Mouse (Mus musculus) neural tube, embryonic 14.5 days (tissue): ENCODE measurements around the gene Tceanc2. TPM values are rescaled to one million over a fixed set of nuclear protein-coding genes. Genes with fewer than 3 reads are reported as not detected.

ENCODE experiments used
- ATAC-seq: fragments of 200-750 bp; cut with Nextera tagmentation; 2 replicates; pipeline ENCODE4 v1.8.0; 2017; ENCODE audit warnings: low read depth, mild to moderate bottlenecking, moderate TSS enrichment, moderate library complexity
- H3K27ac ChIP-seq: fragments of 300-500 bp; sonication (generic); 2 replicates; pipeline ENCODE4 v1.5.1; 2014; ENCODE audit warnings: low read depth, mild to moderate bottlenecking, control low read depth, low read length, moderate library complexity, mixed read lengths
- H3K27me3 ChIP-seq: fragments of 300-500 bp; sonication (generic); 2 replicates; pipeline ENCODE4 v1.6.1; 2014; ENCODE audit warnings: low read length; ENCODE audit not compliant: control insufficient read depth, insufficient read depth
- H3K36me3 ChIP-seq: fragments of 300-500 bp; sonication (generic); 2 replicates; pipeline ENCODE4 v1.6.1; 2014; ENCODE audit warnings: low read length, mixed read lengths; ENCODE audit not compliant: control insufficient read depth, insufficient read depth
- H3K4me1 ChIP-seq: fragments of 300-500 bp; sonication (generic); 2 replicates; pipeline ENCODE4 v1.6.1; 2014; ENCODE audit warnings: low read length; ENCODE audit not compliant: control insufficient read depth, insufficient read depth
- H3K4me2 ChIP-seq: fragments of 300-500 bp; sonication (generic); 2 replicates; pipeline ENCODE4 v1.6.1; 2014; ENCODE audit warnings: mild to moderate bottlenecking, low read depth, low read length, control low read depth
- H3K4me3 ChIP-seq: fragments of 300-500 bp; sonication (generic); 2 replicates; pipeline ENCODE4 v1.5.1; 2014; ENCODE audit warnings: low read depth, low read length, control low read depth, mixed read lengths
- H3K9ac ChIP-seq: fragments of 300-500 bp; sonication (generic); replicated peaks from 2 replicates; pipeline ENCODE4 v1.6.1; 2014; ENCODE audit warnings: low read depth, mild to moderate bottlenecking, control low read depth, low read length, mixed read lengths
- H3K9me3 ChIP-seq: fragments of 300-500 bp; sonication (generic); 2 replicates; pipeline ENCODE4 v1.6.1; 2016; ENCODE audit warnings: low read length; ENCODE audit not compliant: control insufficient read depth
- WGBS: fragments of 180-500 bp; shearing (Covaris S2); extraction: QIAGEN DNeasy Blood & Tissue Kit; methylation state at CpG from one replicate; pipeline ENCODE4 v1.1.7; 2014; 5-methylcytosine and 5-hydroxymethylcytosine counted together
- polyA plus RNA-seq: library from polyadenylated mRNA; unstranded; fragments of >200 nt; fragmentation: Nextera tagmentation; extraction: Ambion mirVana; gene quantifications from 2 replicates; pipeline ENCODE4 v1.2.1, GENCODE M21; 2014

Tceanc2 gene
- polyA plus RNA-seq, 1 experiment from 2014 or later, result 56.4 TPM

DNA sequence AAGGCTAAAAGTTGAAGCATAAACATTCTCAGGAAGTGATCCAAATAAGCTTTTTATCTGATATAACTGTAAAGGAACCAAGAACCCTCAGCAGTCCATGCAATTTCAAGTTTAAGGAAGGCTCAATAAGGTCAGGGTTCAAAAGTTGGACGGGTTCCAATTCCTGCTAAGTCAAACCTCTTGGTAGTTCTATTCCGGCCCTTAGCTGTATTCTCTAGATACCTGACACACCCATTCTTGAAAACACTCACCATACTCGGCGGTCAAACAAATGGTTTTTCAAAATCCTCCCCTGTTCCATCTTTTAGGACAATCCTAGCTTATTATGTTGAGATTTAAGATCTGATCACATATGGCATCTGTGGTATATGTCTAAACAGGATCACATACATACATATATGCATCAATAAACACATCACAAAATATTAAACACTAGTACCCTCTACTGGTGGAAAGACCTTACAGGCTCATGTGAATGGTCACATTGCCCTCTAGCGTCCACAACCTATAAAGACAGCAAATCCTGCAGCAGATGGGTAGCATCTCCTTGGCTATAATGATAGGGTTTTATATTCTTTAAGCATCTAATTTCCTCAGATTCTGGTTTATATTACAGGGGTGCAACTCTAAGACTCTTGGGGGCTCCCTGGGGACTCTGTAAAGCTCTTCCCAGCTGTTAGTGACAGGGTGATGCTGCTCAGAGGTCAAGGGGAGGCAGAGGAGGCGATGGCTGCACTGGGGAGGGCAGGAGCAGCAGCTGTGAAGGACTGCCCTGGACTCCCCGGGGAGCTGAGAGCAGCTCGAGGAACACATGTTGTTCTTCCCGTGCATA is 14.9 kb downstream of the Tceanc2 start:
- Histone ChIP-seq H3K27me3 (no peaks in the 10 kb centered on the region), H3K9ac (no peak overlapping the region), H3K4me1 (no peaks in the 10 kb centered on the region), H3K27ac (no peak overlapping the region), H3K4me3 (no peak overlapping the region), H3K9me3 (no peaks in the 10 kb centered on the region), H3K36me3 (peaks cover 12% of the 10 kb centered on the region), H3K4me2 (no peak overlapping the region)
- ATAC-seq, result peak; percentile 90
- 35% methylated on average over 9 of the region's 9 CpGs for WGBS

DNA sequence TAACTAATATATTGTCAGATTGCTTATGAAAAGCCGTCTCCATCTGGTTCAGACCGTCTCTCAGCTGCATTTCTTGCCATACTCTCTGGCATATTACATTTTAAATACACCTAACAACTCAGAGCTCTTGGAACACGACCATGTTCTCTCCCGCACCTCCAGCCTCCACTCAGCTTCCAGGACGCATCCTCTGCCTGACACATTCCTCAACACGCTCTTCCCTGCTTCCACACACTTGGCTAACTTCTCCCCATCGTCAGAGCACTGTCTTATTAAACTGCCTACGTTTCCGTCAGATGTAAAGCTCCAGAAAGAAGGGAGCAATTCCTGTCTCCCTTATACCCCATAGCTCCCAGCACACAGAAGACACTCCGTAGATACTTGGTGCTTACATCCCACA is 15.6 kb downstream of the Tceanc2 start:
- Histone ChIP-seq H3K27me3 (no peaks in the 10 kb centered on the region), H3K36me3 (peaks cover 12% of the 10 kb centered on the region), H3K9ac (no peak overlapping the region), H3K4me1 (no peaks in the 10 kb centered on the region), H3K4me3 (no peak overlapping the region), H3K27ac (no peak overlapping the region), H3K9me3 (no peaks in the 10 kb centered on the region), H3K4me2 (no peak overlapping the region)
- 91% methylated on average over 10 of the region's 10 CpGs for WGBS
- no peak for ATAC-seq

DNA sequence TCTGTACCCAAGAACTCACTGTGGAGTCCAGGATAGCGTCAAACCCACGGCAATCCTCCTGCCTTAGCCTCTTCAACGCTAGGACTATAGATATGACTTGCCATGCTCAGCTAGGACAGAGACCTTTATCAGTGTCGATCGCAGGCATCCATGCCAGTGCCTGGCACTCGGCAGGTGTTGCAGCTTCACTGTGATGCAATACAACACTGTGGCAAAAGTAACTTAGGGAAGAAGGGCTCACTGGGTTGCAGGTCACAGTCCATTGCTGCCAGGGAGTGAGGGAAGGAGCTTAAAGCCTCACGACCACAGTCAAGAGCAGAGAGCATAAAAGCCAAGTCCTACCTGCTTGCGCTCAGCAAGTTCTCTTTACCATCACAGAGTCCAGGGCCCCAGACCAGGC is 18.7 kb downstream of the Tceanc2 start:
- H3K27ac ChIP-seq, result no peak overlapping the region
- no peaks in the 10 kb centered on the region for H3K27me3 ChIP-seq
- 94% methylated on average over 8 of the region's 8 CpGs for WGBS
- H3K4me1 ChIP-seq, result no peaks in the 10 kb centered on the region
- H3K4me3 ChIP-seq, result no peak overlapping the region
- ATAC-seq, result no peak
- no peaks in the 10 kb centered on the region for H3K9me3 ChIP-seq
- H3K4me2 ChIP-seq, result no peak overlapping the region
- no peak overlapping the region for H3K9ac ChIP-seq
- H3K36me3 ChIP-seq, result peaks cover 12% of the 10 kb centered on the region

DNA sequence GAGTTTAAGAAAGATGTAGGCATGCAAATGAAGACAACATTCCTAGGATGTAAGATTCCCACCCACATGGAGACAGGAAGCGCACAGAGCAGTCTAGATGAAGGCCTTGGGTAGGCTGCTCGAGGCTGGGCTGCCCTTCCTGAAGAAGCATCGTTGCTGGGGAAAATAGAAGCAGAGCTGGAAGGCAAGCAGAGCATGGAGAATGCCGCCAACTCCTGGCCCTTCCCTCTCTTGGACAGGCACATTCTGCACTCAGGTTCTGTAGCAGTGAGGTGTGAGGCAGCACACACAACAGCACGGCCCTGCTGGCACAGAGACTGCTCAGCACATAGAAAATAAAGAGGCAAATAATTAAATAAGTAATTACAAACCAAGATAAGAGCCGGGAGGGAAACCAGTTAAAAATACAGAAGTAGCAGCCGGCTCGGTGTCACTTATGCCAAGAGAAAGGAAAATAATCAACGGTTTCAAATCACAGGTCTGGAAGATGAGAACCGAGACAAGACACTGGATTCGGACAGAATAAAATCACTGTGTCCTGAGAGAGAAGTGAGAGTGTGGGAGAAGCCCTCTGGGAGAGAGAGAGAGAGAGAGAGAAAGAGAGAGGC is 19.6 kb downstream of the Tceanc2 start:
- H3K4me1 ChIP-seq, result no peaks in the 10 kb centered on the region
- 93% methylated on average over 11 of the region's 11 CpGs for WGBS
- no peaks in the 10 kb centered on the region for H3K27me3 ChIP-seq
- H3K9ac ChIP-seq, result no peak overlapping the region
- no peak overlapping the region for H3K4me2 ChIP-seq
- no peak overlapping the region for H3K27ac ChIP-seq
- no peak for ATAC-seq
- no peak overlapping the region for H3K4me3 ChIP-seq
- peaks cover 12% of the 10 kb centered on the region for H3K36me3 ChIP-seq
- H3K9me3 ChIP-seq, result no peaks in the 10 kb centered on the region

DNA sequence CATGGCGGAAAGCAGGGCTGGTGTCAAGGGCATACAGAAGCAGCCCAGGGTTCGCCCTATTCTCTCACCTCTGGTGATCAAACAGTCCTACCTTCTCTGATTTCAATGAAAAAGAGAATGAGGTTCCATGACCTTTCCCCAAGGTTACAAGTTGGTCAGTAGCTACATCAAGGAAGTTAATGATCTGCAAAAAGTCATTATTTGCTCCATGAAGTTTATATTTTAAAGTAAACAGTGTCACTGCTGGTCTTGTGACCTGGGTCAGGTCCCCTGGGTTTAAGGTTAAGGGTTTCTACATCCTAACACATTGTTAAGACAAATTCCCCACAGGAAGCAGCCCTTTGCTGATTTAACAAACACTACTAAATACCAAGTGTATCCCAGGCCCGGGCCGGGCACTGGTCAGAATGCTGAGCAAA is 21.9 kb downstream of the Tceanc2 start:
- Histone ChIP-seq H3K27me3 (no peaks in the 10 kb centered on the region), H3K9me3 (no peaks in the 10 kb centered on the region), H3K4me2 (no peak overlapping the region), H3K27ac (no peak overlapping the region), H3K9ac (no peak overlapping the region), H3K4me1 (no peaks in the 10 kb centered on the region), H3K36me3 (peaks cover 12% of the 10 kb centered on the region), H3K4me3 (no peak overlapping the region)
- WGBS, result 80% methylated on average over 4 of the region's 4 CpGs
- ATAC-seq, result no peak

DNA sequence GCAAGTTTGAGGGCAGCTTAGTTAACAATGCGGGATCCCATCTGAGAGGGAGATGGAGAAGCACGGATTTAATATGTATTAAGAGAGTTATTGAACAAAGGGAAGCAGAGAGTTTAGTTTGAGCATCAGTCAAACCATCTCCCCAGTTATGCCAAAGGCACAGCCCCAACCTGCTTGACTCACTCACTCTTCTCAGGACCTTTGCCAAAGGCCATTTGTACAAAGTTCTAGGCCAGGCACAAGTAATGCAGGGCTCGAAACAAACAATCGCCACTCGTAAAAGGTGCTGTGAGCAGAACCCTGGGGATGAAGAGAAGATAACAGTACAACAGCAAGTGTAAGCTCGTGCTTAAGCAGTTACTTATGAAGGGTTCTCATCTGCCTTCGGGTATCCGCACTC is 26.3 kb downstream of the Tceanc2 start:
- Histone ChIP-seq H3K27ac (no peak overlapping the region), H3K36me3 (no peaks in the 10 kb centered on the region; the same call in 1 of the 2 replicates), H3K4me3 (no peak overlapping the region), H3K9ac (no peak overlapping the region), H3K4me2 (no peak overlapping the region), H3K27me3 (no peaks in the 10 kb centered on the region), H3K9me3 (no peaks in the 10 kb centered on the region), H3K4me1 (no peaks in the 10 kb centered on the region)
- ATAC-seq, result no peak
- WGBS, result 86% methylated on average over 8 of the region's 8 CpGs

DNA sequence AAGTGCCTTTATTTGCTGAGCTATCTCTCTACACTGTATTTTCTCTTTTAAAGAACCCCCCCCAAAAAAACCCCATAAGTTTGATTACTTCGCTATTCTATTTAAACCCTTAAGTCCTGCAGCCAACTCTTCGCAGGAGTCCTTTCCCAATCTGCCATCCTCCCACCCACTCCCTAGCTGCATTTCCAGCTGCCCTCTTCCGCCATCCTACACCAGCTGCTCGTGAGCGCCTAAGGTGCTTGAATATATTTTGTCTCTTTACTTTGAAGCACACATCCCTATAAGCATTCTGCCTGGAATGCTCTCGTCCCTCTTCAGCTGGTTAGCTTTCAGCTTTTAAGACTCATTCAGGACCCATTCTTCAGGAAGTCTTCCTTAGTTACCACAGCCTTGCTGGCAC is 27.9 kb downstream of the Tceanc2 start:
- Histone ChIP-seq H3K27me3 (no peaks in the 10 kb centered on the region), H3K4me1 (no peaks in the 10 kb centered on the region), H3K9ac (no peak overlapping the region), H3K4me3 (no peak overlapping the region), H3K4me2 (no peak overlapping the region), H3K9me3 (no peaks in the 10 kb centered on the region), H3K27ac (no peak overlapping the region), H3K36me3 (peaks cover 5% of the 10 kb centered on the region; the same call in 1 of the 2 replicates)
- no peak for ATAC-seq
- 81% methylated on average over 6 of the region's 6 CpGs for WGBS

DNA sequence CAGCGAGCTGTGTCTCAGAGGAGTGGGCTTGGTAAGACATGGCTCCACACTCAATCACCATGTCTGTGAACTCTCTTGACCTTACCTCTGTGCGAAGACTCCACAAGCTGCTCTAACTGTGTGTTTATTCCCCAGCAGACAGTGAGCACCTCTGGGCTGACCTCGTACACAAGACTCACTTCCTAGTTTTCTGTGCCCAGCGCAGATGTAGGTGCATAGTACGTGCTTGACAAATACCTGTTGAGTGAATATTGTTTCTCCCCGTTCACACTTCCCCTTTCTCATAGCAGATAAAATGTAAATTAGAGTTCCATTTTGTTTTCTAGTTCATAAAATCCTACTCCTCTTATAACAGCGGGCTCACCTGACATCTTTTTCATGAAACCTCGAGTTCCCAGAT is 35.4 kb downstream of the Tceanc2 start:
- ATAC-seq, result no peak
- H3K9me3 ChIP-seq, result no peaks in the 10 kb centered on the region
- WGBS, result 88% methylated on average over 8 of the region's 8 CpGs
- H3K36me3 ChIP-seq, result peaks cover 5% of the 10 kb centered on the region; the same call in 1 of the 2 replicates
- no peaks in the 10 kb centered on the region for H3K27me3 ChIP-seq
- no peak overlapping the region for H3K9ac ChIP-seq
- H3K27ac ChIP-seq, result no peak overlapping the region
- peaks cover 19% of the 10 kb centered on the region for H3K4me1 ChIP-seq
- no peak overlapping the region for H3K4me3 ChIP-seq
- no peak overlapping the region for H3K4me2 ChIP-seq

DNA sequence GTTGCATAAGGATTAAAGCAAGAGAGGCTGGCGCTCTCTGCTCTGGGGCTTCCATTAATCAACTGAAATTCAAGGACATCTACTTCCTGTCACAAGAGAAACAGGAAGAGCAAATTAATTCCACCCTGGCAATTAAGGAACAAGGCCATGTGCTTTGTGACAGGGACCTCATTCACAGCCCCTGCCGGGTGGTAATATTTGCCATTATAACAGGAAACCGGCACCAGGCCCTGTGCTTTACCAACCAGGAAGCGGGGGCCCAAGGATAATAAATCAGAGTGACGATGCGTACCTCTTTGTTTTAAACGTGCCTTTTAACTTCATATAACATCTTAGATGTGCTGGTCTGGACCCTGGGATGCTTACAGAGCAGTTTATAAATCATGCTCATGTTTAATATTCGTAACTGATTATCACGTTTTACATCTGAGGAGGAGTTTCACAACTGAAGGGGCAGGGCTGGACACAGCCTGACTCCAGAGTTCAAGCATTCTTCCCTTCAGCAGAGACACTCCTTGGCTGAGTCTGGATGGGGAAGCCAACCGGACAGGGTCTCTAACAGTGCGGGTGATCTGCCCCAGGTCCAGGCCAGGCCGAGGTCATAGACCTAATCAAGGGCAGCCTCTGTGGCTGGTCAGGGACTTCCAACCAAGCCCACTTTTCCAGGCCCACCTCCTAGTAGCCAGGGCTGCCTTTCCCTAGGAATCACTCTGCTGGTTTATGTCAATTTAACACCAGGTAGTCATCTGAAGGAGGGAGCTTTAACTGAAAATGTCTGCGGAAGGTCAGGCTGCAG is 38.9 kb downstream of the Tceanc2 start:
- Histone ChIP-seq H3K4me2 (no peak overlapping the region), H3K4me1 (peaks cover 19% of the 10 kb centered on the region), H3K27ac (0 out of 2 replicates have a peak overlapping the region, but pooled peaks have one; percentile 5), H3K9me3 (no peaks in the 10 kb centered on the region), H3K9ac (no peak overlapping the region), H3K4me3 (no peak overlapping the region), H3K36me3 (no peaks in the 10 kb centered on the region), H3K27me3 (no peaks in the 10 kb centered on the region)
- 36% methylated on average over 13 of the region's 13 CpGs for WGBS
- no peak for ATAC-seq
